Mouse (Mus musculus) myocyte (in vitro differentiated cells): ENCODE data around the gene Tarbp1.

Source experiments
- MYOG ChIP-seq, 3 experiments: IDR thresholded peaks; one replicate each; pipeline ENCODE4 v1.6.1; 2011; ENCODE audit warnings: control low read depth in 2 of 3, low read depth in 2 of 3, mild to moderate bottlenecking in 2 of 3; ENCODE audit not compliant: insufficient read length in 2 of 3, control insufficient read depth in 1 of 3, insufficient read depth in 1 of 3
- POLR2A ChIP-seq: IDR thresholded peaks from one replicate; pipeline ENCODE4 v1.6.1; 2011; ENCODE audit warnings: low read depth, mild to moderate bottlenecking, control low read depth, moderate library complexity; ENCODE audit not compliant: insufficient read length
- POLR2AphosphoS2 ChIP-seq: IDR thresholded peaks from one replicate; pipeline ENCODE4 v1.6.1; 2011; ENCODE audit warnings: low read depth, control low read depth; ENCODE audit not compliant: insufficient read length
- TCF12 ChIP-seq: IDR thresholded peaks from one replicate; pipeline ENCODE4 v1.6.1; 2011; ENCODE audit warnings: mild to moderate bottlenecking, control low read depth; ENCODE audit not compliant: poor library complexity, insufficient read depth, severe bottlenecking

- no peak for TF ChIP-seq POLR2A
- no peak for TF ChIP-seq TCF12
- no peak for TF ChIP-seq POLR2AphosphoS2
- no peak for TF ChIP-seq MYOG (IDR thresholded peaks at IDR 0.05; ENCODE audit: control insufficient read depth in 1 of 3, insufficient read depth in 1 of 3, insufficient read length in 2 of 3, low read depth in 2 of 3)
Observed at GRCm38 (mm10) chr8:126494160-126495110, 19.6 kb upstream of the Tarbp1 start.
